Mouse (Mus musculus): ENCODE data around the gene Scnn1a.

Scnn1a gene

GRCm38 (mm10) chr6:125361467-125362291 is 41.2 kb downstream of the Scnn1a start:
- peak; percentile 61 for DNase-seq (ENCODE audit: inconsistent ontology term)

- no peak for DNase-seq (ENCODE audit: inconsistent ontology term)
These were observed 42.6 kb downstream of the Scnn1a start for GRCm38 (mm10) chr6:125363021-125363420.

- no peak for DNase-seq (ENCODE audit: inconsistent ontology term)
These were observed 43.2 kb downstream of the Scnn1a start for GRCm38 (mm10) chr6:125363451-125364242.

GRCm38 (mm10) chr6:125364448-125364847 is 44.0 kb downstream of the Scnn1a start:
- DNase-seq (ENCODE audit: inconsistent ontology term) = no peak

GRCm38 (mm10) chr6:125365522-125365921 is 45.1 kb downstream of the Scnn1a start:
- no peak for DNase-seq (ENCODE audit: inconsistent ontology term)

GRCm38 (mm10) chr6:125366133-125366532 is 45.7 kb downstream of the Scnn1a start:
- DNase-seq (ENCODE audit: inconsistent ontology term) = no peak

GRCm38 (mm10) chr6:125367758-125368371 is 47.4 kb downstream of the Scnn1a start:
- DNase-seq (ENCODE audit: inconsistent ontology term) = no peak

- DNase-seq (ENCODE audit: inconsistent ontology term) = no peak
These were observed 56.6 kb downstream of the Scnn1a start for GRCm38 (mm10) chr6:125377042-125377441.

- peak; percentile 78 for DNase-seq (ENCODE audit: inconsistent ontology term)
These were observed 57.4 kb downstream of the Scnn1a start for GRCm38 (mm10) chr6:125377582-125378451.

GRCm38 (mm10) chr6:125378621-125379020 is 58.2 kb downstream of the Scnn1a start:
- no peak for DNase-seq (ENCODE audit: inconsistent ontology term)

GRCm38 (mm10) chr6:125379781-125380180 is 59.3 kb downstream of the Scnn1a start:
- DNase-seq (ENCODE audit: inconsistent ontology term) = no peak

- DNase-seq (ENCODE audit: inconsistent ontology term) = no peak
These were observed 60.2 kb downstream of the Scnn1a start, which contains the start of gene Plekhg6 for GRCm38 (mm10) chr6:125380372-125381360. Gene Plekhg6 (minus strand): TSS chr6:125380793.

GRCm38 (mm10) chr6:125382024-125382423 is 61.6 kb downstream of the Scnn1a start:
- no peak for DNase-seq (ENCODE audit: inconsistent ontology term)

- DNase-seq (ENCODE audit: inconsistent ontology term) = no peak
These were observed 64.9 kb downstream of the Scnn1a start for GRCm38 (mm10) chr6:125385066-125385974.

- no peak for DNase-seq (ENCODE audit: inconsistent ontology term)
These were observed 65.6 kb downstream of the Scnn1a start for GRCm38 (mm10) chr6:125386080-125386479.

- DNase-seq (ENCODE audit: inconsistent ontology term) = no peak
These were observed 69.4 kb downstream of the Scnn1a start for GRCm38 (mm10) chr6:125389853-125390252.
